Mouse (Mus musculus) small intestine, adult 2 months (tissue): ENCODE measurements around the gene Ube2b. TPM values are rescaled to one million over a fixed set of nuclear protein-coding genes. Genes with fewer than 3 reads are reported as not detected.

Experiments
- H3K27ac ChIP-seq: fragments of 200-500 bp; 2 replicates; pipeline ENCODE4 v1.5.1; 2012; ENCODE audit warnings: low read depth, low read length, control low read depth, inconsistent platforms; ENCODE audit not compliant: insufficient read depth
- H3K27me3 ChIP-seq: fragments of 200-500 bp; 2 replicates; pipeline ENCODE4 v1.6.1; 2012; ENCODE audit warnings: mild to moderate bottlenecking, moderate library complexity, low read length, inconsistent platforms; ENCODE audit not compliant: control insufficient read depth, insufficient read depth
- H3K36me3 ChIP-seq: fragments of 200-500 bp; 2 replicates; pipeline ENCODE4 v1.6.1; 2012; ENCODE audit warnings: mild to moderate bottlenecking, low read length, control low read depth, inconsistent platforms; ENCODE audit not compliant: control insufficient read depth, insufficient read depth
- H3K4me1 ChIP-seq: fragments of 200-500 bp; 2 replicates; pipeline ENCODE4 v1.6.1; 2012; ENCODE audit warnings: low read length, inconsistent platforms, mixed read lengths; ENCODE audit not compliant: control insufficient read depth, insufficient read depth, insufficient read length
- H3K4me3 ChIP-seq: fragments of 200-500 bp; 2 replicates; pipeline ENCODE4 v1.5.1; 2012; ENCODE audit warnings: low read depth, mild to moderate bottlenecking, control low read depth, inconsistent platforms, low read length, moderate library complexity
- CTCF ChIP-seq: fragments of 200-500 bp; IDR thresholded peaks from 2 replicates; pipeline ENCODE4 v1.5.1; 2012; ENCODE audit warnings: low read depth, mild to moderate bottlenecking, control low read depth, inconsistent platforms, low read length, moderate library complexity, mixed read lengths; ENCODE audit not compliant: insufficient replicate concordance, insufficient read length; ENCODE audit errors: extremely low read depth
- POLR2A ChIP-seq: fragments of 200-500 bp; IDR thresholded peaks from 2 replicates; pipeline ENCODE4 v1.6.1; 2012; ENCODE audit warnings: low read depth, mild to moderate bottlenecking, control low read depth, inconsistent platforms, low read length, moderate library complexity
- WGBS: fragments of 180-500 bp; shearing (Covaris S2); methylation state at CpG from one replicate; pipeline ENCODE4 v1.1.7; 2018; 5-methylcytosine and 5-hydroxymethylcytosine counted together
- polyA plus RNA-seq: library from polyadenylated mRNA; depleted of rRNA; stranded (reverse); fragments of >200 nt; gene quantifications from 2 replicates; pipeline ENCODE4 v1.2.3, GENCODE M21; 2012; rRNA removed

The Ube2b gene
- polyA plus RNA-seq, result 7.2 and 18.2 TPM in 2 replicates

GRCm38 (mm10) chr11:52000290-52000962 lies at the start of gene Ube2b:
Gene Ube2b (minus strand): TSS chr11:52000762.
- peaks cover 22% of the 10 kb centered on the region for H3K36me3 ChIP-seq
- WGBS, result under 1% methylated on average over 63 of the region's 63 CpGs
- H3K27me3 ChIP-seq, result no peaks in the 10 kb centered on the region
- TF ChIP-seq CTCF (no peak), POLR2A (no peak; the same call in 1 of the 2 replicates)
- peak within 1 kb of the TSS; percentile 89 for H3K4me3 ChIP-seq
- H3K27ac ChIP-seq, result peak within 1 kb of the TSS; percentile 86
- H3K4me1 ChIP-seq, result peaks cover 2% of the 10 kb centered on the region; the same call in 1 of the 2 replicates

DNA sequence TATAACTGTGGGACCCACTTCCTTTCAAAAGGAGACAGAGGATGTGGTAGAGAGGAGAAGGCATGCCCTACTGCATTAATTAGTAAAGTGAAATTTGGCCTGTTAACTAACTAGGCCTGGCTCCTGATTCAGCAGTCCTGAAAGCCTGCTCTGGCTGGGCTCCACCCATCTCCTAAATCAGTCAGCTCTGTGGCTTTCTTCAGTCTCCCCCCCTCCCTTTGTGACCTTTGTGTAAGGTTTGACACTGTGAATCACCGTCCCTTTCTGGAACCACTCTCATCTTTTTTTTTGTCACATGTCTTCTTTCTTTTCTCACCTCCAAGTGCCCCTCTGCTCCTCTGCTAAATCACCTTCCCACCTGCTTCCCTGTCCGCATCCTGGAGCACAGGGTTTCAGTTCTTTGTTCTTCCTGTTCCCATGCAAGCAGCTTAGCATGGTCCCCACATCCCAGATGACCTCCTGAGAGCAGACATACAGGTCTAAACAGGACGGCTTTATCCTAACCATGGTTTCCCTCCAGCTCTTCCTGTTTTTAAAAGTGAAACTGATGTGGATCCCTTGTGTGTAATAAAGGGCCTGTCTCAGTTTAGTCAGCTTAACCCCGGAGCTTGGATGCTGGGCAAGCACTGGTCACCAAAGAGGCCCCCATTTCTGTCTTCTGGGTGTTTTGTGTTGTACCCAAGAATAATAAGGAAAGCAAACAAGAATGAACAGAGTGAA lies 46.0 kb upstream of the Ube2b start:
- peak overlapping the region; percentile 69 for H3K27ac ChIP-seq
- H3K4me1 ChIP-seq, result peaks cover 11% of the 10 kb centered on the region; the same call in 1 of the 2 replicates
- TF ChIP-seq CTCF (no peak), POLR2A (no peak)
- H3K4me3 ChIP-seq, result peak overlapping the region; percentile 33
- no peaks in the 10 kb centered on the region for H3K36me3 ChIP-seq
- no peaks in the 10 kb centered on the region for H3K27me3 ChIP-seq
- WGBS, result 19% methylated on average over 4 of the region's 4 CpGs

GRCm38 (mm10) chr11:52044156-52044555 lies 43.6 kb upstream of the Ube2b start:
- Histone ChIP-seq H3K27ac (no peak overlapping the region), H3K4me1 (peaks cover 11% of the 10 kb centered on the region; the same call in 1 of the 2 replicates), H3K4me3 (no peak overlapping the region), H3K36me3 (no peaks in the 10 kb centered on the region), H3K27me3 (no peaks in the 10 kb centered on the region)
- TF ChIP-seq CTCF (no peak), POLR2A (no peak)

- WGBS, result 77% methylated on average over 3 of the region's 3 CpGs
- TF ChIP-seq POLR2A (no peak), CTCF (peak; percentile 13; the same call in 1 of the 2 replicates)
- no peaks in the 10 kb centered on the region for H3K27me3 ChIP-seq
- no peak overlapping the region for H3K27ac ChIP-seq
- H3K4me3 ChIP-seq, result no peak overlapping the region
- peaks cover 11% of the 10 kb centered on the region; the same call in 1 of the 2 replicates for H3K4me1 ChIP-seq
- H3K36me3 ChIP-seq, result no peaks in the 10 kb centered on the region
These were observed 42.7 kb upstream of the Ube2b start for GRCm38 (mm10) chr11:52043224-52043623.

DNA sequence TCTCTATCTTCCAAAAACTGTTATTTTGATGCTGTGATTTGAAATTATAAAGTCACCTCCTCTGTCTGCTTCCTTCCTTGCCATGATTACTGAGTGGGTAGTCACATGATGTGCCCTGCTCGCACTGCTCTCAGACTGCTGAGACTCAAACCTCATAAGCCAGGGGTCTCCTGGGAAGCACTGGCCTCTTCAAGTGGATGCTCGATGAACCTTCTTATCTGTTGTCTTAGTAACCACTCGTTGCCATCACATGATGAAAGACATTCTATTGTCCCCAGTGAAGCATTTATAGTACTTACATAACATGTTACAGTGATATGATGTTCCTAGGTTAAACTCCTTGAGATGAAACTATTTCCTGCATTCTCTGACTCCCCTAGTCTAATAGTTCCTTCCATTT lies 37.1 kb upstream of the Ube2b start:
- Histone ChIP-seq H3K4me1 (no peaks in the 10 kb centered on the region), H3K27ac (no peak overlapping the region), H3K27me3 (no peaks in the 10 kb centered on the region), H3K36me3 (no peaks in the 10 kb centered on the region), H3K4me3 (no peak overlapping the region)
- TF ChIP-seq POLR2A (no peak), CTCF (no peak)
- 34% methylated on average over 3 of the region's 3 CpGs for WGBS

DNA sequence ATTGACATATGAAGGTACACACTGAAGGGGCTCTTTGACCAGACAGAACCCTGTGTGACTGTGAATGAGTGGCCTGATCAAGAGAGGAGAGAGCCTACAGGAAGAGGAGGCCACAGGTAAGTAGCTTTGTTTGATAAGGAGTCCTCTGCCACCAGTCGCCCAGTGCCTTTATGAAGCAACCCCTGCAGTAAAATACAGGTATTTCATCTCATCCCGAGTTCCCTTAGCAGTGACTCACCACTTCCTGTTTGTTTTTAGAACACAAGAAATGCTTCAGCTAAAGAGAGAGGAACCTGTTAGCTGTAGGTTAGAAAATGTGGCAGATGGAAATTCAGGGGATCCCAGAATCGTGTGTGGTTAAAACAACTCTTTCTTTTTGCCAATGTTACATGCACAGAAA lies 35.3 kb upstream of the Ube2b start:
- TF ChIP-seq CTCF, result no peak
- no peak for TF ChIP-seq POLR2A
- no peaks in the 10 kb centered on the region for H3K27me3 ChIP-seq
- no peak overlapping the region for H3K27ac ChIP-seq
- 42% methylated on average over 3 of the region's 3 CpGs for WGBS
- H3K36me3 ChIP-seq, result no peaks in the 10 kb centered on the region
- no peak overlapping the region for H3K4me3 ChIP-seq
- H3K4me1 ChIP-seq, result no peaks in the 10 kb centered on the region

GRCm38 (mm10) chr11:52033953-52034352 lies 33.4 kb upstream of the Ube2b start:
- Histone ChIP-seq H3K27ac (no peak overlapping the region), H3K4me1 (no peaks in the 10 kb centered on the region), H3K27me3 (no peaks in the 10 kb centered on the region), H3K36me3 (no peaks in the 10 kb centered on the region), H3K4me3 (no peak overlapping the region)
- no peak for TF ChIP-seq CTCF
- no peak for TF ChIP-seq POLR2A
- WGBS, result 92% methylated on average over 1 of the region's 1 CpGs
